Mouse (Mus musculus): ENCODE measurements at regions not wholly inside any gene's neighbourhood (a gene's known extent, or its start where the extent isn't known, plus 50 kb on each side); places are given as distances from the start of the nearest gene placed in this dataset.

- DNase-seq (ENCODE audit: low spot score), result no peak
- H3K9me3 ChIP-seq (ENCODE audit: low read length), result no peaks in the 10 kb centered on the region
- no peak for ATAC-seq (ENCODE audit: low FRiP score)
- H3K4me2 ChIP-seq (ENCODE audit: low read depth, low read length, poor library complexity, severe bottlenecking), result no peak overlapping the region
- H3K4me1 ChIP-seq (ENCODE audit: insufficient read depth, low read length), result 0 out of 2 replicates have a peak, but pooled peaks cover 2% of the 10 kb centered on the region
- H3K9ac ChIP-seq (replicated peaks; ENCODE audit: low read length, poor library complexity, severe bottlenecking), result no peak overlapping the region
- peaks cover 8% of the 10 kb centered on the region for H3K36me3 ChIP-seq (ENCODE audit: insufficient read depth, low read length)
- 63% methylated on average over 11 of the region's 11 CpGs for WGBS
- no peak overlapping the region for H3K27ac ChIP-seq (ENCODE audit: low read depth, low read length)
- no peak overlapping the region for H3K4me3 ChIP-seq (ENCODE audit: low read depth, low read length)
- H3K27me3 ChIP-seq (ENCODE audit: insufficient read depth, low read length), result no peaks in the 10 kb centered on the region
- TF ChIP-seq CTCF (IDR thresholded peaks at IDR 0.05), result no peak
Measured at GRCm38 (mm10) chr17:47226391-47226790, 142.3 kb upstream of the Mrps10 start.

DNA sequence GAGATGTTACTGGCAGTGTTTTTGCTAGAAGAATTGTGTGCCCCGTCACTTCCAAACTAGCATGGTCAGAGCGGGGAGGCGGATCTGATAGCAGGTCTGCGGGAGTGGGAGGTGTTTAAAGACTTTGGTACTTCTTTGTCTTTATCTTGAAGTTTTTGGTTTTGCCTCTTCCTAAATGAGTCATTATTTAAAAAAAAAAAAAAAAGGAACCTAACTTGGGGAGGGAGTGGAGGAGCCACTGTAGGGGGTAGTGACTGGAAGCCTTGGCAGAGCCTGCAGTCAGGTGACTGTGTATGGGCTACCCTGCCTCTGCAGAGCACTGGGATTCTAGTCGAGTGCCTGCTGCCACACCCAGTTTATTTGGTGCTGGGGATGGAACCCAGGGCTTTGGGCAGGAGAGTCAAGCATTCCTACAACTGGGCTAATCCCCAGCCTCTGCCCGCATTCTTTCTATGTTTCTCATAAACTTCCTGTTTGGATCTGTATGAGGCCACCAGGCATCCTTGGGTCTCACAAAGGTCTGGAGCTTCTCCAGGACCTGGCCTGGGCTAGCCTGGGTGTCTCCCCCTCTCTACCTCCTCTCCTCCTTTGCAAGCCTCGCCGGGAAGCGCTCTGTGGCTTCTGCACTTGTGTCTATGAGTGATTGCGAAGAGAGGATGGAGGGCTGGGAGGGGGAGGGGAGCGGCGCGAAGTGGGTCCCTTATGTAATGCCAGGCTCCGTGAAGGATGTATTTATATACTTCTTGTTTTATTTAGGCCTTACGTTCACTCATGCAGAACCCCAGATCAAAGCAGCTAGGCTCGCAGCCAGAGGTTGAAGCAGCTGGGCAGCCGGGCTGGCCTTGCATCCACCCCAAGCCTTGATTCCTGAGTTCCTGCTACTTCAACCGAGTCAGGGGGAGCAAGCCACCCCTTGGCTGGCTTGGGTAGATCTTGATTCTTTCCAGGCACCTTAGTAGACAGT is 143.1 kb upstream of the Mrps10 start:
- peaks cover 4% of the 10 kb centered on the region for H3K36me3 ChIP-seq (ENCODE audit: insufficient read depth, low read length)
- ATAC-seq (ENCODE audit: low FRiP score) (no peak), DNase-seq (ENCODE audit: low spot score) (no peak)
- TF ChIP-seq CTCF (IDR thresholded peaks at IDR 0.05), result no peak
- no peak overlapping the region for H3K4me3 ChIP-seq (ENCODE audit: low read depth, low read length)
- WGBS, result 53% methylated on average over 18 of the region's 18 CpGs
- 0 out of 2 replicates have a peak, but pooled peaks cover 2% of the 10 kb centered on the region for H3K4me1 ChIP-seq (ENCODE audit: insufficient read depth, low read length)
- H3K4me2 ChIP-seq (ENCODE audit: low read depth, low read length, poor library complexity, severe bottlenecking), result no peak overlapping the region
- H3K9ac ChIP-seq (replicated peaks; ENCODE audit: low read length, poor library complexity, severe bottlenecking), result no peak overlapping the region
- no peaks in the 10 kb centered on the region for H3K27me3 ChIP-seq (ENCODE audit: insufficient read depth, low read length)
- H3K9me3 ChIP-seq (ENCODE audit: low read length), result no peaks in the 10 kb centered on the region
- H3K27ac ChIP-seq (ENCODE audit: low read depth, low read length), result no peak overlapping the region

- DNase-seq (ENCODE audit: low spot score) (no peak), ATAC-seq (ENCODE audit: low FRiP score) (no peak)
- no peak for TF ChIP-seq CTCF (IDR thresholded peaks at IDR 0.05)
- no peaks in the 10 kb centered on the region for H3K9me3 ChIP-seq (ENCODE audit: low read length)
- no peak overlapping the region for H3K9ac ChIP-seq (replicated peaks; ENCODE audit: low read length, poor library complexity, severe bottlenecking)
- H3K27me3 ChIP-seq (ENCODE audit: insufficient read depth, low read length), result no peaks in the 10 kb centered on the region
- 97% methylated on average over 14 of the region's 14 CpGs for WGBS
- no peaks in the 10 kb centered on the region for H3K36me3 ChIP-seq (ENCODE audit: insufficient read depth, low read length)
- 0 out of 2 replicates have a peak, but pooled peaks cover 2% of the 10 kb centered on the region for H3K4me1 ChIP-seq (ENCODE audit: insufficient read depth, low read length)
- H3K4me3 ChIP-seq (ENCODE audit: low read depth, low read length), result no peak overlapping the region
- H3K4me2 ChIP-seq (ENCODE audit: low read depth, low read length, poor library complexity, severe bottlenecking), result no peak overlapping the region
- no peak overlapping the region for H3K27ac ChIP-seq (ENCODE audit: low read depth, low read length)
Measured at GRCm38 (mm10) chr17:47221068-47221796, 147.5 kb upstream of the Mrps10 start.

DNA sequence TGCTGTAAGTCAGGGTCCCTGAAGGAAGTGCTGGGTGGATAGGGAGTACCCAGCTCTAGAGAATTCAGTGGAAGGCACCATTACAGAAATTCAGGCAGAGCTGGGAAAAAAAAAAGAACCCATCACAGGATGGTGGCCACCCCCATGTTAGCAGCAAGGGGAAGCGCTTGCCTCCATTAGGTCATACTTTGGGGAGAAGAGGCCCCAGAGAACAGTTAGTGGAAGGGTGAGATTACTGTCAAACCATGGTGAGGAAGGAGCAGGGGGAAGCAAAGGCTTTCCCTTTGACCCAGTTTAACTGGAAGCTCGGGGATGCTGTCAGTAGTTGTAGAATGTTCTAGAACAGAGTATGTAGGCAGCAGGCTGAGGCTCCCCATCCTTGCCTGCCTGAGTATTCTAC is 148.8 kb upstream of the Mrps10 start:
- no peak for TF ChIP-seq CTCF (IDR thresholded peaks at IDR 0.05)
- no peak for DNase-seq (ENCODE audit: low spot score)
- Histone ChIP-seq H3K27ac (ENCODE audit: low read depth, low read length) (no peak overlapping the region), H3K27me3 (ENCODE audit: insufficient read depth, low read length) (no peaks in the 10 kb centered on the region), H3K9me3 (ENCODE audit: low read length) (no peaks in the 10 kb centered on the region), H3K4me2 (ENCODE audit: low read depth, low read length, poor library complexity, severe bottlenecking) (no peak overlapping the region), H3K36me3 (ENCODE audit: insufficient read depth, low read length) (no peaks in the 10 kb centered on the region), H3K4me3 (ENCODE audit: low read depth, low read length) (no peak overlapping the region), H3K4me1 (ENCODE audit: insufficient read depth, low read length) (no peaks in the 10 kb centered on the region), H3K9ac (replicated peaks; ENCODE audit: low read length, poor library complexity, severe bottlenecking) (no peak overlapping the region)
- no peak for ATAC-seq (ENCODE audit: low FRiP score)
- WGBS, result 88% methylated on average over 2 of the region's 2 CpGs

DNA sequence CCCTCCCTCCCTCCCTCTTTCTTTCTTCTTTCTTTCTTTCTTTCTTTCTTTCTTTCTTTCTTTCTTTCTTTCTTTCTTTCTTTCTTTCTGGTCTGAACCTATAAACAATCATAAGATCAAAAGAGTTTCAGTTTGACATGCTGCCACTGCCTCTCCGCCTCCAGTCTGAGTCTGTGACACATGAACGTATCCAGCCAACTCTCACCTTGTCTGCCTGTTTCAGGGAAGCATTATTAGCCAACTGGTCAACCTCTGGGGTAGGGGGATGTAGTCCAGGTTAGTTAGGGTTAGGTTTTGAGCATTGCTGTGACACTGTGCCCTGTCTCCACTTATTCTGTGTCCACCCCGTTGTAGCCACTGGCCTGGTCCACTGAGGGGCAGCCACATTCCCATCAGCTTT is 152.2 kb upstream of the Mrps10 start:
- Histone ChIP-seq H3K27me3 (ENCODE audit: insufficient read depth, low read length) (no peaks in the 10 kb centered on the region), H3K4me1 (ENCODE audit: insufficient read depth, low read length) (no peaks in the 10 kb centered on the region), H3K4me3 (ENCODE audit: low read depth, low read length) (no peak overlapping the region), H3K27ac (ENCODE audit: low read depth, low read length) (no peak overlapping the region), H3K9ac (replicated peaks; ENCODE audit: low read length, poor library complexity, severe bottlenecking) (no peak overlapping the region), H3K4me2 (ENCODE audit: low read depth, low read length, poor library complexity, severe bottlenecking) (no peak overlapping the region), H3K9me3 (ENCODE audit: low read length) (no peaks in the 10 kb centered on the region), H3K36me3 (ENCODE audit: insufficient read depth, low read length) (no peaks in the 10 kb centered on the region)
- WGBS, result 85% methylated on average over 3 of the region's 3 CpGs
- TF ChIP-seq CTCF (IDR thresholded peaks at IDR 0.05), result no peak
- ATAC-seq (ENCODE audit: low FRiP score) (no peak), DNase-seq (ENCODE audit: low spot score) (no peak)

DNA sequence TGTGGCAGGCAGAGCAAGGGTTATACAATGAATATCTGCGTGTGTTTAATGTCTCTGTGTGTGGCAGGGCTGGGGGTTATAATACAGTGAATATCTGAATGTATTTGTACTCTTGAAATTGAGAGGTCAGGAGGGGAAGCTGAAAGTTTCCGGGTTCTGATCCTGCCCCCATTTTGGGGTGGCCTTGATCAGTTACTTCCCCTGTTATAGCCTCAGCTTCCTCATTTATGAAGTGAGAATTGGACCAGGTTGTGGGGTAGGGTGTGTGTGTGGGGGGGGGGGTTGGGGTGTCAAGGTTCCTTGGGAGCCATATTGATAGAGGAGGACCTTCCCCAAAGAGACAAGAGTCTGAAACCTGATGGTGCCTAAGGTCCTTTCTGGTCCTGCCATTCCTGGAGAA is 152.8 kb upstream of the Mrps10 start:
- H3K27ac ChIP-seq (ENCODE audit: low read depth, low read length), result no peak overlapping the region
- H3K9ac ChIP-seq (replicated peaks; ENCODE audit: low read length, poor library complexity, severe bottlenecking), result no peak overlapping the region
- ATAC-seq (ENCODE audit: low FRiP score) (no peak), DNase-seq (ENCODE audit: low spot score) (no peak)
- no peaks in the 10 kb centered on the region for H3K27me3 ChIP-seq (ENCODE audit: insufficient read depth, low read length)
- TF ChIP-seq CTCF (IDR thresholded peaks at IDR 0.05), result no peak
- H3K9me3 ChIP-seq (ENCODE audit: low read length), result no peaks in the 10 kb centered on the region
- no peak overlapping the region for H3K4me3 ChIP-seq (ENCODE audit: low read depth, low read length)
- WGBS, result 95% methylated on average over 2 of the region's 2 CpGs
- H3K36me3 ChIP-seq (ENCODE audit: insufficient read depth, low read length), result no peaks in the 10 kb centered on the region
- no peak overlapping the region for H3K4me2 ChIP-seq (ENCODE audit: low read depth, low read length, poor library complexity, severe bottlenecking)
- no peaks in the 10 kb centered on the region for H3K4me1 ChIP-seq (ENCODE audit: insufficient read depth, low read length)
